In the genomic region with DNA sequence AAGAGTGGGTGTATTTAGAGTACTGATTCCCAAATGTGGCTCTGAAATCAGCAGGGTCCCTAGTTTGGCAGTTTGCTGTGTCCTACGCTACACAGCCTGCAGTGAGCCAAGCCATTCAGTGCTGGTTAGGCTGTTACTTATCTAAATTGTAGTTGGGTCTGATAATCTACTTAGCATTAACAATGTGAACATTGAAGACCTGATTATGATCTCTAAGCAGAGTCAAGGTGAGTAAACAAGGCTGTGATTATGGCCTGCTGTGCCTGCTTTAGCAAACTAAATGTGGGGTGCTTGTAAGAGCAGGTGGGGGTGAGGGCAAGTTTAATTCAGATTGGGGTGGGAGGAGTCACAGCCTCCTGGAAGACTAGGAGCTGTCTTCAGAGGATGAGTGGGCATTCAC, we compare ENCODE assay signal across 19 mouse cellular contexts. TPM values are rescaled to one million over a fixed set of nuclear protein-coding genes. Genes with fewer than 3 reads are reported as not detected.
DNase-seq lines count a peak whose midpoint lies in the region; TF ChIP-seq lines count a peak whose summit lies in the region.
"Had no signal": no experiment of that assay in that cellular context is flagged by ENCODE, and none has a peak within 500 bp of the region (broad histone marks: within the 10 kb centered on the region; RNA-seq: fewer than 3 reads in every experiment).

No protein-coding gene starts in this region.

- H3K27ac ChIP-seq in layer of hippocampus, adult 2 months, result no peak overlapping the region
- H3K27ac ChIP-seq: lung, embryonic 15.5 days; midbrain, embryonic 12.5 days; neural tube, embryonic 12.5 days had no signal

- intact Hi-C loops in heart, postnatal 10 days (cut with DNase I), result loop anchor here (5.0 kb wide), 2 partner anchors 93 to 212 kb away; partner anchors contain the start of genes C1d and Fbxo48
- intact Hi-C loops in left cerebral cortex, postnatal 10 days (cut with DNase I), result loop anchor here (5.0 kb wide), 1 partner anchor 48 kb away; the partner anchor contains the start of gene Pno1

- H3K4me3 ChIP-seq in layer of hippocampus, adult 2 months, result peak overlapping the region; percentile 95
- H3K4me3 ChIP-seq: erythroblast, embryonic 14.5 days; lung, embryonic 15.5 days; midbrain, embryonic 12.5 days; myocyte; neural tube, embryonic 12.5 days had no signal

- no peak for DNase-seq in layer of hippocampus, adult 2 months (ENCODE audit: low spot score in 2 of 2)
- DNase-seq in layer of hippocampus, adult 8-10 months (ENCODE audit: low spot score in 2 of 2), result no peak
- peak; percentile 33 for DNase-seq in ES-CJ7 (ENCODE audit: low read depth, low spot score)
- peak; percentile 31 for DNase-seq in brain, adult 2 months (ENCODE audit: low read depth, low spot score)
- DNase-seq in retina, postnatal 1 day, result peak; percentile 20
- no peak for DNase-seq in heart, postnatal 10 days
- no peak for DNase-seq in left cerebral cortex, postnatal 10 days (ENCODE audit: extremely low spot score in 1 of 2, low spot score in 2 of 2)
- DNase-seq: adrenal gland, adult 2 months; adrenal gland, postnatal 36 days; cerebellum, adult 9-11 months; gastrocnemius, postnatal 10 days; kidney, adult 11 months; layer of hippocampus, postnatal 36 days; right cerebral cortex, postnatal 25 days had no signal

- TF ChIP-seq CTCF in layer of hippocampus, adult 2 months (conservative IDR thresholded peaks at IDR 0.05), result no peak

RNA-seq across cellular contexts. Expression of gene Ppp3r1, which starts 4.9 kb away (rescaled TPM):
- total RNA-seq in layer of hippocampus, adult 2 months (2021), result 100 to 1,000 TPM; 877 to 906 TPM
- total RNA-seq in layer of hippocampus, adult 8-10 months (2022), result 100 to 1,000 TPM; 685 to 865 (median 776) TPM
- 10 to 100 TPM; 77.6 to 80.8 TPM for total RNA-seq in heart, postnatal 10 days (2021)
- 100 to 1,000 TPM; 455 to 477 TPM for total RNA-seq in left cerebral cortex, postnatal 10 days (2021)

RNA-seq across cellular contexts. Expression of gene Wdr92, which starts 18.0 kb away (rescaled TPM):
- 10 to 100 TPM in 1 of 2 experiments, 1 to 10 TPM in 1; 9.5 to 10.2 TPM for total RNA-seq in layer of hippocampus, adult 2 months (2021)
- 10 to 100 TPM in 3 of 4 experiments, 1 to 10 TPM in 1; 9.1 to 11.3 (median 11.0) TPM for total RNA-seq in layer of hippocampus, adult 8-10 months (2022)
- 10 to 100 TPM in 1 of 2 experiments, 1 to 10 TPM in 1; 7.8 to 11.5 TPM for total RNA-seq in heart, postnatal 10 days (2021)
- 1 to 10 TPM; 5.1 to 6.0 TPM for total RNA-seq in left cerebral cortex, postnatal 10 days (2021)

RNA-seq across cellular contexts. Expression of gene Pno1, which starts 47.4 kb away (rescaled TPM):
- 10 to 100 TPM; 27.6 TPM for total RNA-seq in layer of hippocampus, adult 2 months (2021)
- 10 to 100 TPM; 24.8 to 29.4 (median 28.3) TPM for total RNA-seq in layer of hippocampus, adult 8-10 months (2022)
- total RNA-seq in heart, postnatal 10 days (2021), result 10 to 100 TPM; 32.1 to 32.3 TPM
- 10 to 100 TPM; 30.9 to 35.5 TPM for total RNA-seq in left cerebral cortex, postnatal 10 days (2021)

Comparison
In these comparisons a context has a peak if more than half of its experiments do, and no peak if none do; other contexts are left out.
1. DNase-seq: peak in ES-CJ7 (single experiment), brain, adult 2 months (single experiment) and retina, postnatal 1 day (single experiment); none in layer of hippocampus, adult 2 months (0 of 2), layer of hippocampus, adult 8-10 months (0 of 2), heart, postnatal 10 days (0 of 2) and left cerebral cortex, postnatal 10 days (0 of 2).
2. RNA of gene Ppp3r1, which starts 4.9 kb away (total RNA-seq): 877 to 906 TPM in layer of hippocampus, adult 2 months, 685 to 865 TPM in layer of hippocampus, adult 8-10 months and 455 to 477 TPM in left cerebral cortex, postnatal 10 days; 77.6 to 80.8 TPM in heart, postnatal 10 days; every median in the first group is over 4 times any median in the second.